Mouse (Mus musculus) lung, embryonic 14.5 days (tissue): ENCODE data around the gene Pou4f2. TPM values are rescaled to one million over a fixed set of nuclear protein-coding genes. Genes with fewer than 3 reads are reported as not detected.
A peak's percentile ranks its signal among the peaks of the same experiment; 100 is the strongest.

Source experiments
- ATAC-seq: fragments of 200-750 bp; cut with Nextera tagmentation; 2 replicates; pipeline ENCODE4 v1.8.0; 2017; ENCODE audit warnings: mild to moderate bottlenecking, moderate TSS enrichment, moderate library complexity; ENCODE audit not compliant: insufficient read depth
- DNase-seq: peaks from one replicate; pipeline ENCODE4 v3.0.0-alpha.2; 2015
- H3K27ac ChIP-seq: fragments of 300-500 bp; sonication (generic); 2 replicates; pipeline ENCODE4 v1.5.1; 2014; ENCODE audit warnings: low read depth, mild to moderate bottlenecking, moderate library complexity
- H3K27me3 ChIP-seq: fragments of 300-500 bp; sonication (generic); 2 replicates; pipeline ENCODE4 v1.6.1; 2014; ENCODE audit warnings: low read length, control low read depth; ENCODE audit not compliant: insufficient read depth
- H3K36me3 ChIP-seq: fragments of 300-500 bp; sonication (generic); 2 replicates; pipeline ENCODE4 v1.6.1; 2014; ENCODE audit warnings: control low read depth; ENCODE audit not compliant: insufficient read depth
- H3K4me1 ChIP-seq: fragments of 300-500 bp; sonication (generic); 2 replicates; pipeline ENCODE4 v1.6.1; 2014; ENCODE audit warnings: antibody characterized with exemption, control low read depth; ENCODE audit not compliant: insufficient read depth
- H3K4me2 ChIP-seq: fragments of 300-500 bp; sonication (generic); 2 replicates; pipeline ENCODE4 v1.6.1; 2014; ENCODE audit warnings: mild to moderate bottlenecking
- H3K4me3 ChIP-seq: fragments of 300-500 bp; sonication (generic); 2 replicates; pipeline ENCODE4 v1.5.1; 2014; ENCODE audit warnings: low read depth, low read length
- H3K9ac ChIP-seq: fragments of 300-500 bp; sonication (generic); 2 replicates; pipeline ENCODE4 v1.6.1; 2014
- H3K9me3 ChIP-seq: fragments of 300-500 bp; sonication (generic); 2 replicates; pipeline ENCODE4 v1.6.1; 2016; ENCODE audit warnings: low read depth, low read length, control low read depth
- CTCF ChIP-seq: IDR thresholded peaks from 2 replicates; pipeline ENCODE4 v1.5.1; 2016; ENCODE audit warnings: antibody characterized with exemption, low read depth
- WGBS: fragments of 180-500 bp; shearing (Covaris S2); extraction: QIAGEN DNeasy Blood & Tissue Kit; methylation state at CpG from one replicate; pipeline ENCODE4 v1.1.7; 2014; 5-methylcytosine and 5-hydroxymethylcytosine counted together
- polyA plus RNA-seq: library from polyadenylated mRNA; unstranded; fragments of >200 nt; fragmentation: Nextera tagmentation; extraction: Ambion mirVana; gene quantifications from 2 replicates; pipeline ENCODE4 v1.2.1, GENCODE M21; 2014

Pou4f2 gene
- polyA plus RNA-seq, 1 experiment from 2014 or later, result not detected

DNA sequence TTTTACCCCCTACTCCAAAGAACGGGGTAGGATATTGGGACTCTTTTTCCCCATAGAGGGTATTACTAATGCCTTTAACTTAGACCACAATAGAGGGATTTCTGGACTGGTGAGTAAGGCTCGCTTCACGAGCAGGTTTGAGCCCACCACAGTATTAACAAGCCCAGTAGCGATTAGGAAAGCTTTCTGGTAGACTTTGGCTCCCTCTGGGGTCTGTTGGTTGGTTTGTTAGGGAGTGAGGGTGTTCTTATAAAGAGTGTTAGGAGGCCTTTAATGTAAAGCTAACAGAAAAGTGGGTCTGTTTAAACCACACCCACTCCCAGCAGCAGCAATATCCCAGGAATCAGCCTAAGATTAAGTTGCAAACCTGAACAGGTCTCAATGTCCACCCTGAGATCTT, 17.2 kb downstream of the Pou4f2 start:
- Histone ChIP-seq H3K9me3 (no peaks in the 10 kb centered on the region), H3K9ac (no peak overlapping the region), H3K4me3 (no peak overlapping the region), H3K4me2 (no peak overlapping the region), H3K4me1 (no peaks in the 10 kb centered on the region), H3K27ac (no peak overlapping the region), H3K27me3 (peaks cover 36% of the 10 kb centered on the region), H3K36me3 (no peaks in the 10 kb centered on the region)
- DNase-seq (no peak), ATAC-seq (no peak)
- WGBS, result 20% methylated on average over 4 of the region's 4 CpGs
- 0 out of 2 replicates have a peak, but pooled peaks have one; percentile 7 for TF ChIP-seq CTCF

DNA sequence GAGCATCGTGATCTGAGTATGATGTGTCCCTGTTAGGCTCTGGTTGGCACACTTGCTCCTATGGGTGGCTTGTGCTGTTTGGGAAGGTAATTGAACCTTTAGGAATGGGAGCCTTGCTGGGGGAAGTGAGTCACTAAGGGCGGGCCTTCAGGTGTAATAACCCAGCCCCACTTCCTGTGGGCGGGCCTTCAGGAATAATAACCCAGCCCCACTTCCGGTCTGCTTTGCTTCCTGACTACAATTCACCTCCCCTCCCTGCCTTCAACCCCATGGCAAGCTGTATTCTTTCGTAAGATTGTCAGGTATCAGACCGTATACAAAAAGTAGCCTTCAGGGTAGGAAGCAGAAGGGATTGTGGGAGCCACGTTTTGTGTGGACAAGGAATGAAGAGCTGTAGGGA, 45.7 kb downstream of the Pou4f2 start:
- Histone ChIP-seq H3K36me3 (no peaks in the 10 kb centered on the region), H3K4me2 (no peak overlapping the region), H3K4me3 (no peak overlapping the region), H3K4me1 (no peaks in the 10 kb centered on the region), H3K9me3 (no peaks in the 10 kb centered on the region), H3K27me3 (no peaks in the 10 kb centered on the region), H3K27ac (no peak overlapping the region), H3K9ac (no peak overlapping the region)
- TF ChIP-seq CTCF, result no peak
- WGBS, result 82% methylated on average over 7 of the region's 7 CpGs
- no peak for ATAC-seq
- DNase-seq, result no peak

Other genes starting within 250 kb of the Pou4f2 start
- 0.23 TPM in 1 of 2 replicates, not detected in the other for gene Ttc29, start 223.3 kb downstream of the Pou4f2 start, polyA plus RNA-seq
- gene Rbmxl1, start 72.3 kb upstream of the Pou4f2 start, polyA plus RNA-seq, result 290 and 302 TPM in 2 replicates
- gene Slc10a7, start 72.7 kb upstream of the Pou4f2 start, polyA plus RNA-seq, result 11.4 and 12.1 TPM in 2 replicates